Mouse (Mus musculus): ENCODE measurements around the gene Adgrg5. TPM values are rescaled to one million over a fixed set of nuclear protein-coding genes. Genes with fewer than 3 reads are reported as not detected.

Gene Adgrg5
- polyA plus RNA-seq (2015; fragmentation: Nextera tagmentation; extraction: Ambion mirVana) = 0.62 TPM in 1 of 2 replicates, not detected in the other

GRCm38 (mm10) chr8:94923405-94923804 lies at the start of gene Adgrg5:
TSS of gene Adgrg5 (plus strand) at chr8:94923694.
- Histone ChIP-seq H3K27ac (ENCODE audit: low read length) (no peak within 1 kb of the TSS), H3K4me2 (ENCODE audit: low read length) (no peak within 1 kb of the TSS), H3K9me3 (replicated peaks; ENCODE audit: control insufficient read depth, low read length, poor library complexity, severe bottlenecking) (no peaks in the 10 kb centered on the region), H3K36me3 (ENCODE audit: control insufficient read depth, insufficient read depth, low read length) (no peaks in the 10 kb centered on the region), H3K27me3 (ENCODE audit: control insufficient read depth, insufficient read depth, low read depth, low read length) (peaks cover 7% of the 10 kb centered on the region; the same call in 1 of the 2 replicates), H3K4me3 (ENCODE audit: low read depth, low read length) (no peak within 1 kb of the TSS), H3K4me1 (ENCODE audit: control insufficient read depth, insufficient read depth, low read length) (no peaks in the 10 kb centered on the region), H3K9ac (ENCODE audit: low read depth, low read length) (no peak within 1 kb of the TSS)
- ATAC-seq = no peak
- WGBS = 48% methylated on average over 7 of the region's 8 CpGs

GRCm38 (mm10) chr8:94874358-94874757 lies 49.1 kb upstream of the Adgrg5 start:
- Histone ChIP-seq H3K9me3 (replicated peaks; ENCODE audit: control insufficient read depth, low read length, poor library complexity, severe bottlenecking) (no peaks in the 10 kb centered on the region), H3K27ac (ENCODE audit: low read length) (no peak overlapping the region), H3K27me3 (ENCODE audit: control insufficient read depth, insufficient read depth, low read depth, low read length) (peaks cover 8% of the 10 kb centered on the region), H3K4me3 (ENCODE audit: low read depth, low read length) (no peak overlapping the region), H3K4me2 (ENCODE audit: low read length) (no peak overlapping the region), H3K4me1 (ENCODE audit: control insufficient read depth, insufficient read depth, low read length) (peaks cover 22% of the 10 kb centered on the region), H3K36me3 (ENCODE audit: control insufficient read depth, insufficient read depth, low read length) (no peaks in the 10 kb centered on the region), H3K9ac (ENCODE audit: low read depth, low read length) (no peak overlapping the region)
- WGBS = 13% methylated on average over 6 of the region's 6 CpGs
- ATAC-seq = no peak

DNA sequence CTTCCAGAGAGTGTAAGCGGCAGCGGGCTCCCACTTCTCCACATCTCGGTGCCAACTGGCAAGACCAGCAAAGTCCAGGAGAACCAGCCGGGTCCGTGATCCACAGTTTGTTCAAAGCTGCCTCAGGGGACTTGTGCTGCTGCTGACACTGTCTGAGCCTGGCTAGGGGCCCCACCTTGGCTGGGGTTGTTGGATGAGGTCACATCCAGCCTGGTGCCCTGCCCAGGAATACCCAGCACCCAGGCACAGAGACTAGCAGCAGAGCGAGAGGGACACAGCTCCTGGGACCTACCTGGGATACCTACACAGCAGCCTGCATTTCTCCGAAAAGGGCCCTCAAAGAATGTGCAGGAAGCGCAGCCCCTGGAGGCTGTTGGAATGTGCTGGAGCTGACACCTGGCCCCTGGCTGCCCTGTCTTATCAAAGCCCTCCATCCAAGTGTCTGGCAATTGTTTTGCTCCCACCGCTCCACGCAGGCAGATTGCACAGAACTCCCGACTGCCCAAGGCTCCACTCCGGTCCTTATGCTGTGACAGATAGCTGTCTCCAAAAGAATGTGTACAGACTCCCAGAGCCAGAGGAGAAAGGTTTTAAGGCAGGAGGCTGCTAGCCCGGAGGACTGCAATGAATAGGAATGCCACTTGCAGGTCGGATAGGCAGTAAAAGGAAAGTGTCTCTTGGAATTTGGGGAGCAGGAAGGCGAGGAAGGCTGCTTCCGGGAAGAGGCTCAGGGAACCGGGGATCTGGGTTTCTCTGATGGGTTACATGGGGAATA lies 48.2 kb upstream of the Adgrg5 start:
- ATAC-seq = no peak
- Histone ChIP-seq H3K27me3 (ENCODE audit: control insufficient read depth, insufficient read depth, low read depth, low read length) (peaks cover 8% of the 10 kb centered on the region), H3K4me3 (ENCODE audit: low read depth, low read length) (peak overlapping the region; percentile 68), H3K27ac (ENCODE audit: low read length) (no peak overlapping the region), H3K4me1 (ENCODE audit: control insufficient read depth, insufficient read depth, low read length) (peaks cover 19% of the 10 kb centered on the region), H3K9ac (ENCODE audit: low read depth, low read length) (peak overlapping the region; percentile 80), H3K9me3 (replicated peaks; ENCODE audit: control insufficient read depth, low read length, poor library complexity, severe bottlenecking) (no peaks in the 10 kb centered on the region), H3K36me3 (ENCODE audit: control insufficient read depth, insufficient read depth, low read length) (no peaks in the 10 kb centered on the region), H3K4me2 (ENCODE audit: low read length) (peak overlapping the region; percentile 97)
- 17% methylated on average over 17 of the region's 17 CpGs for WGBS

DNA sequence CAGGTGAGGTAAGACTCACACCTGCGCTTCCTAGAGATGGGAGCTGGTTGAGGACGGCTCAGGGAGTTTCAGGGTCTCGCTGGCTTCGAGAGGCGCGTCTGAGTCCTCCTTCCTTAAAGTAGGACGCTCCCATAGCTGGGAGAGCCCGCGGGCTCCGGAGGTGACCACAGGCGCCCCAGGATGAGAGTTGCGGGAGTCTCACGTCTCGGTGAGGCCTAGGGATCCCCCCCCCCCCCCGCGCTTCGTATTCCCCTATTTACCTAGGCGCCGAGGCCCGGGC lies 47.7 kb upstream of the Adgrg5 start:
- ATAC-seq = no peak
- Histone ChIP-seq H3K27me3 (ENCODE audit: control insufficient read depth, insufficient read depth, low read depth, low read length) (peaks cover 8% of the 10 kb centered on the region), H3K9me3 (replicated peaks; ENCODE audit: control insufficient read depth, low read length, poor library complexity, severe bottlenecking) (no peaks in the 10 kb centered on the region), H3K27ac (ENCODE audit: low read length) (no peak overlapping the region), H3K36me3 (ENCODE audit: control insufficient read depth, insufficient read depth, low read length) (no peaks in the 10 kb centered on the region), H3K4me2 (ENCODE audit: low read length) (peak overlapping the region; percentile 97), H3K4me1 (ENCODE audit: control insufficient read depth, insufficient read depth, low read length) (peaks cover 19% of the 10 kb centered on the region), H3K4me3 (ENCODE audit: low read depth, low read length) (peak overlapping the region; percentile 68), H3K9ac (ENCODE audit: low read depth, low read length) (peak overlapping the region; percentile 80)
- 1% methylated on average over 16 of the region's 20 CpGs for WGBS

GRCm38 (mm10) chr8:94876197-94876730 lies 47.2 kb upstream of the Adgrg5 start, which contains the start of gene Dok4:
TSS of gene Dok4 (minus strand) at chr8:94876330.
- Histone ChIP-seq H3K4me3 (ENCODE audit: low read depth, low read length) (peak within 1 kb of the TSS; percentile 68), H3K27ac (ENCODE audit: low read length) (no peak within 1 kb of the TSS), H3K4me2 (ENCODE audit: low read length) (peak within 1 kb of the TSS; percentile 97), H3K9ac (ENCODE audit: low read depth, low read length) (peak within 1 kb of the TSS; percentile 80), H3K27me3 (ENCODE audit: control insufficient read depth, insufficient read depth, low read depth, low read length) (peaks cover 8% of the 10 kb centered on the region), H3K36me3 (ENCODE audit: control insufficient read depth, insufficient read depth, low read length) (no peaks in the 10 kb centered on the region), H3K4me1 (ENCODE audit: control insufficient read depth, insufficient read depth, low read length) (peaks cover 17% of the 10 kb centered on the region), H3K9me3 (replicated peaks; ENCODE audit: control insufficient read depth, low read length, poor library complexity, severe bottlenecking) (no peaks in the 10 kb centered on the region)
- ATAC-seq = peak; percentile 43
- 1% methylated on average over 26 of the region's 37 CpGs for WGBS

GRCm38 (mm10) chr8:94876820-94877219 lies 46.7 kb upstream of the Adgrg5 start:
- Histone ChIP-seq H3K4me2 (ENCODE audit: low read length) (peak overlapping the region; percentile 97; the same call in 1 of the 2 replicates), H3K9me3 (replicated peaks; ENCODE audit: control insufficient read depth, low read length, poor library complexity, severe bottlenecking) (no peaks in the 10 kb centered on the region), H3K4me1 (ENCODE audit: control insufficient read depth, insufficient read depth, low read length) (peaks cover 12% of the 10 kb centered on the region), H3K36me3 (ENCODE audit: control insufficient read depth, insufficient read depth, low read length) (no peaks in the 10 kb centered on the region), H3K4me3 (ENCODE audit: low read depth, low read length) (no peak overlapping the region), H3K27ac (ENCODE audit: low read length) (no peak overlapping the region), H3K9ac (ENCODE audit: low read depth, low read length) (no peak overlapping the region), H3K27me3 (ENCODE audit: control insufficient read depth, insufficient read depth, low read depth, low read length) (peaks cover 8% of the 10 kb centered on the region)
- 58% methylated on average over 3 of the region's 3 CpGs for WGBS
- no peak for ATAC-seq

- Histone ChIP-seq H3K4me1 (ENCODE audit: control insufficient read depth, insufficient read depth, low read length) (peaks cover 4% of the 10 kb centered on the region), H3K27me3 (ENCODE audit: control insufficient read depth, insufficient read depth, low read depth, low read length) (no peaks in the 10 kb centered on the region), H3K4me3 (ENCODE audit: low read depth, low read length) (no peak overlapping the region), H3K36me3 (ENCODE audit: control insufficient read depth, insufficient read depth, low read length) (no peaks in the 10 kb centered on the region), H3K9ac (ENCODE audit: low read depth, low read length) (no peak overlapping the region), H3K27ac (ENCODE audit: low read length) (no peak overlapping the region), H3K4me2 (ENCODE audit: low read length) (no peak overlapping the region), H3K9me3 (replicated peaks; ENCODE audit: control insufficient read depth, low read length, poor library complexity, severe bottlenecking) (no peaks in the 10 kb centered on the region)
- no peak for ATAC-seq
- 84% methylated on average over 4 of the region's 4 CpGs for WGBS
Observed at GRCm38 (mm10) chr8:94880742-94881141, 42.8 kb upstream of the Adgrg5 start.

DNA sequence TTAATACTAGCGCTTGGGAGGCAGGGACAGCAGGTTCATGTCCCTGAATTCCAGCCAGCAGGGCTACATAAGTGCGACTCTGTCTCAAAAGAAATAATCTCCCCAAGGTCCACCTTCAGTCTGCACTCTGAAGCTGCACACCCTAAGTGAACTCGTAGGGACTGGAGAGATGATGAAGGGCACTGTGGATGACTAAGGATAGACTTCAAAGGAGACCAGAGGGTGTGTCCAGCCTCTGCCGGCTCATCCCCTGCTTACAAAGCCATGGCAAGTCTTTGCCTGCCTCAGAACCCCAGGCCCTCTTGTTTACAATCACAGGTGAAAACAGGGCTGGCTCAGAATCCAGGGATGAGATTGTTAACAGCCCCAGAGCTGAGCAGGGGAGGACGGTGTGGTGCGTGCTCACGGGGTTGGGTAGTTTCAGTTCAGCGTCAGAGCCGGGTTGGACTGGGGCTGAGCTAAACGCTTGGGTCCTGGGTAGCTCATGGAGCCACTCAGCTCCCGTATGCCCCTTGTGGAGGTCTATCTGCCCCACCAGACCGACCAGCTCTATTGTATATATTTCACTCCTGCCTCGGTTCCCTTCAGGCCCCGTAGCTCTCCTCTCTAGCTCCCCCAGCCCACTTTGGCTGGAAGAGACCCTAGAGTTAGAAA lies 35.0 kb upstream of the Adgrg5 start:
- WGBS = 40% methylated on average over 14 of the region's 14 CpGs
- no peak overlapping the region for H3K27ac ChIP-seq (ENCODE audit: low read length)
- no peak for ATAC-seq
- no peak overlapping the region for H3K9ac ChIP-seq (ENCODE audit: low read depth, low read length)
- H3K27me3 ChIP-seq (ENCODE audit: control insufficient read depth, insufficient read depth, low read depth, low read length) = no peaks in the 10 kb centered on the region
- no peak overlapping the region for H3K4me3 ChIP-seq (ENCODE audit: low read depth, low read length)
- no peaks in the 10 kb centered on the region for H3K9me3 ChIP-seq (replicated peaks; ENCODE audit: control insufficient read depth, low read length, poor library complexity, severe bottlenecking)
- H3K4me2 ChIP-seq (ENCODE audit: low read length) = no peak overlapping the region
- no peaks in the 10 kb centered on the region for H3K36me3 ChIP-seq (ENCODE audit: control insufficient read depth, insufficient read depth, low read length)
- no peaks in the 10 kb centered on the region for H3K4me1 ChIP-seq (ENCODE audit: control insufficient read depth, insufficient read depth, low read length)

- Histone ChIP-seq H3K4me1 (ENCODE audit: control insufficient read depth, insufficient read depth, low read length) (no peaks in the 10 kb centered on the region), H3K4me2 (ENCODE audit: low read length) (no peak overlapping the region), H3K27me3 (ENCODE audit: control insufficient read depth, insufficient read depth, low read depth, low read length) (no peaks in the 10 kb centered on the region), H3K27ac (ENCODE audit: low read length) (no peak overlapping the region), H3K9me3 (replicated peaks; ENCODE audit: control insufficient read depth, low read length, poor library complexity, severe bottlenecking) (no peaks in the 10 kb centered on the region), H3K36me3 (ENCODE audit: control insufficient read depth, insufficient read depth, low read length) (no peaks in the 10 kb centered on the region), H3K9ac (ENCODE audit: low read depth, low read length) (no peak overlapping the region), H3K4me3 (ENCODE audit: low read depth, low read length) (no peak overlapping the region)
- 53% methylated on average over 2 of the region's 2 CpGs for WGBS
- ATAC-seq = no peak
Observed at GRCm38 (mm10) chr8:94892917-94893316, 30.6 kb upstream of the Adgrg5 start.

All from midbrain, embryonic 16.5 days (tissue).